Comparison of ENCODE assay signal across 9 mouse cellular contexts in genomic region chr7:120823248-120823647, GRCm38 (mm10). TPM values are rescaled to one million over a fixed set of nuclear protein-coding genes. Genes with fewer than 3 reads are reported as not detected.
DNase-seq lines count a peak whose midpoint lies in the region; ATAC-seq and TF ChIP-seq lines count a peak whose summit lies in the region.
"Had no signal": no experiment of that assay in that cellular context is flagged by ENCODE, and none has a peak within 500 bp of the region (broad histone marks: within the 10 kb centered on the region; RNA-seq: fewer than 3 reads in every experiment).

No protein-coding gene starts in this region.

- no peak overlapping the region for H3K27ac ChIP-seq in forebrain, embryonic 11.5 days (ENCODE audit: low read depth, low read length)
- H3K27ac ChIP-seq in limb, embryonic 11.5 days (replicated peaks; ENCODE audit: low read depth, low read length), result no peak overlapping the region
- H3K27ac ChIP-seq in midbrain, embryonic 14.5 days (replicated peaks; ENCODE audit: low read depth, low read length), result no peak overlapping the region
- H3K27ac ChIP-seq: macrophage had no signal

- H3K4me2 ChIP-seq in forebrain, embryonic 11.5 days (ENCODE audit: low read depth, low read length, severe bottlenecking), result no peak overlapping the region
- no peak overlapping the region for H3K4me2 ChIP-seq in limb, embryonic 11.5 days (ENCODE audit: low read depth, severe bottlenecking)
- H3K4me2 ChIP-seq in midbrain, embryonic 14.5 days (ENCODE audit: low read length), result no peak overlapping the region

- peak; percentile 34; the same call in 1 of the 2 replicates for ATAC-seq in forebrain, embryonic 11.5 days (replicated peaks; ENCODE audit: low FRiP score)
- peak; percentile 2; the same call in 1 of the 2 replicates for ATAC-seq in limb, embryonic 11.5 days (ENCODE audit: insufficient number of reproducible peaks, low FRiP score, low TSS enrichment, low read depth)
- ATAC-seq in midbrain, embryonic 14.5 days (ENCODE audit: low FRiP score, low TSS enrichment), result peak; percentile 55; the same call in 1 of the 2 replicates

- H3K4me3 ChIP-seq in forebrain, embryonic 11.5 days (ENCODE audit: low read depth, low read length), result no peak overlapping the region
- no peak overlapping the region for H3K4me3 ChIP-seq in limb, embryonic 11.5 days (ENCODE audit: low read depth, low read length)
- H3K4me3 ChIP-seq in midbrain, embryonic 14.5 days (replicated peaks; ENCODE audit: low read depth, low read length), result no peak overlapping the region

- no peaks in the 10 kb centered on the region for H3K4me1 ChIP-seq in forebrain, embryonic 11.5 days (replicated peaks; ENCODE audit: control insufficient read depth, insufficient read depth, low read length)
- H3K4me1 ChIP-seq in limb, embryonic 11.5 days (ENCODE audit: control insufficient read depth, insufficient read depth, low read length), result no peaks in the 10 kb centered on the region
- no peaks in the 10 kb centered on the region for H3K4me1 ChIP-seq in midbrain, embryonic 14.5 days (ENCODE audit: control insufficient read depth, insufficient read depth, low read length)

- no peak overlapping the region for H3K9ac ChIP-seq in forebrain, embryonic 11.5 days (ENCODE audit: low read length)
- H3K9ac ChIP-seq in limb, embryonic 11.5 days (ENCODE audit: low read length), result no peak overlapping the region
- no peak overlapping the region for H3K9ac ChIP-seq in midbrain, embryonic 14.5 days (replicated peaks; ENCODE audit: low read length)

- DNase-seq in layer of hippocampus, adult 11-12 months (ENCODE audit: low spot score), result peak; percentile 68
- no peak for DNase-seq in layer of hippocampus, adult 9-10 months (ENCODE audit: low spot score)
- peak; percentile 80 for DNase-seq in brain, embryonic 14.5 days (ENCODE audit: low read depth)
- peak; percentile 79 for DNase-seq in forebrain, embryonic 11.5 days (ENCODE audit: low spot score)
- DNase-seq in induced T-regulatory cell, adult 2 months (ENCODE audit: low read depth), result peak; percentile 75
- peak; percentile 77 for DNase-seq in limb, embryonic 11.5 days (ENCODE audit: low spot score)
- DNase-seq in midbrain, embryonic 14.5 days, result peak; percentile 88
- DNase-seq in right cerebral cortex, postnatal 4 days, result peak; percentile 68

- H3K27me3 ChIP-seq in forebrain, embryonic 11.5 days (ENCODE audit: control insufficient read depth, insufficient read depth, low read length), result peaks cover 2% of the 10 kb centered on the region; the same call in 1 of the 2 replicates
- no peaks in the 10 kb centered on the region for H3K27me3 ChIP-seq in limb, embryonic 11.5 days (ENCODE audit: control insufficient read depth, insufficient read depth, low read length)
- no peaks in the 10 kb centered on the region for H3K27me3 ChIP-seq in midbrain, embryonic 14.5 days (ENCODE audit: control insufficient read depth, insufficient read depth, low read length)

- no peaks in the 10 kb centered on the region for H3K36me3 ChIP-seq in forebrain, embryonic 11.5 days (ENCODE audit: control insufficient read depth, insufficient read depth, low read length)
- H3K36me3 ChIP-seq in limb, embryonic 11.5 days (ENCODE audit: control insufficient read depth, insufficient read depth, low read length), result no peaks in the 10 kb centered on the region
- H3K36me3 ChIP-seq in midbrain, embryonic 14.5 days (ENCODE audit: control insufficient read depth, insufficient read depth, low read length), result no peaks in the 10 kb centered on the region

- 26% methylated on average over 5 of the region's 5 CpGs for WGBS in forebrain, embryonic 11.5 days
- 23% methylated on average over 5 of the region's 5 CpGs for WGBS in limb, embryonic 11.5 days
- WGBS in midbrain, embryonic 14.5 days, result 23% methylated on average over 5 of the region's 5 CpGs

- TF ChIP-seq CTCF in brain, embryonic 14.5 days (IDR thresholded peaks at IDR 0.05; ENCODE audit: borderline replicate concordance, extremely low read depth, insufficient read depth, insufficient read length), result peak; percentile 93

- no peaks in the 10 kb centered on the region for H3K9me3 ChIP-seq in forebrain, embryonic 11.5 days (ENCODE audit: control insufficient read depth, low read length)
- H3K9me3 ChIP-seq in limb, embryonic 11.5 days (ENCODE audit: control insufficient read depth, low read length), result no peaks in the 10 kb centered on the region
- no peaks in the 10 kb centered on the region for H3K9me3 ChIP-seq in midbrain, embryonic 14.5 days (ENCODE audit: control insufficient read depth, low read length)

- no peak for TF ChIP-seq POLR2A in brain, embryonic 14.5 days (IDR thresholded peaks at IDR 0.05; ENCODE audit: borderline replicate concordance, extremely low read depth, insufficient read depth, insufficient read length, poor library complexity, severe bottlenecking)

RNA-seq across cellular contexts. Expression of gene Gm5737, which starts 11.1 kb away (rescaled TPM):
- 0.26 and 0.37 TPM in 2 replicates for polyA plus RNA-seq in brain, embryonic 14.5 days (2012; rRNA removed)
- not detected in 2 replicates for polyA plus RNA-seq in forebrain, embryonic 11.5 days (2014; fragmentation: Nextera tagmentation; extraction: Ambion mirVana)
- polyA plus RNA-seq in limb, embryonic 11.5 days (2014; fragmentation: Nextera tagmentation; extraction: Ambion mirVana), result not detected in 2 replicates
- polyA plus RNA-seq in midbrain, embryonic 14.5 days (2014; fragmentation: Nextera tagmentation; extraction: Ambion mirVana), result 0.17 TPM in 1 of 2 replicates, not detected in the other
- polyA plus RNA-seq: macrophage had no signal

RNA-seq across cellular contexts. Expression of gene Eef2k, which starts 19.4 kb away (rescaled TPM):
- polyA plus RNA-seq in brain, embryonic 14.5 days (2012; rRNA removed), result 31.6 and 34.6 TPM in 2 replicates
- polyA plus RNA-seq in forebrain, embryonic 11.5 days (2014; fragmentation: Nextera tagmentation; extraction: Ambion mirVana), result 10.0 and 12.7 TPM in 2 replicates
- 9.6 and 12.0 TPM in 2 replicates for polyA plus RNA-seq in limb, embryonic 11.5 days (2014; fragmentation: Nextera tagmentation; extraction: Ambion mirVana)
- polyA plus RNA-seq in midbrain, embryonic 14.5 days (2014; fragmentation: Nextera tagmentation; extraction: Ambion mirVana), result 13.1 and 14.9 TPM in 2 replicates

Comparison
In these comparisons a context has a peak if more than half of its experiments do, and no peak if none do; other contexts are left out.
1. ATAC-seq: peak in every context shown above with its lines; median percentile 55 in midbrain, embryonic 14.5 days; 34 in forebrain, embryonic 11.5 days; 2 in limb, embryonic 11.5 days.